Mouse (Mus musculus) forebrain, embryonic 11.5 days (tissue): ENCODE data around the gene Bend3. TPM values are rescaled to one million over a fixed set of nuclear protein-coding genes. Genes with fewer than 3 reads are reported as not detected.

ENCODE experiments used
- ATAC-seq: fragments of 200-750 bp; cut with Nextera tagmentation; replicated peaks from 2 replicates; pipeline ENCODE4 v1.8.0; 2017; ENCODE audit warnings: moderate TSS enrichment; ENCODE audit not compliant: low FRiP score
- DNase-seq: peaks from one replicate; pipeline ENCODE4 v3.0.0-alpha.2; 2017; ENCODE audit warnings: low spot score
- H3K27ac ChIP-seq: fragments of 300-500 bp; sonication (generic); 2 replicates; pipeline ENCODE4 v1.5.1; 2014; ENCODE audit warnings: low read depth, low read length
- H3K27me3 ChIP-seq: fragments of 300-500 bp; sonication (generic); 2 replicates; pipeline ENCODE4 v1.6.1; 2014; ENCODE audit warnings: mild to moderate bottlenecking, low read length, mixed read lengths; ENCODE audit not compliant: control insufficient read depth, insufficient read depth
- H3K36me3 ChIP-seq: fragments of 300-500 bp; sonication (generic); 2 replicates; pipeline ENCODE4 v1.6.1; 2014; ENCODE audit warnings: mild to moderate bottlenecking, low read length, moderate library complexity, mixed read lengths; ENCODE audit not compliant: control insufficient read depth, insufficient read depth
- H3K4me1 ChIP-seq: fragments of 300-500 bp; sonication (generic); replicated peaks from 2 replicates; pipeline ENCODE4 v1.6.1; 2014; ENCODE audit warnings: low read length, mixed read lengths; ENCODE audit not compliant: control insufficient read depth, insufficient read depth
- H3K4me2 ChIP-seq: fragments of 300-500 bp; sonication (generic); 2 replicates; pipeline ENCODE4 v1.6.1; 2014; ENCODE audit warnings: low read depth, mild to moderate bottlenecking, low read length, moderate library complexity, mixed read lengths; ENCODE audit not compliant: severe bottlenecking
- H3K4me3 ChIP-seq: fragments of 300-500 bp; sonication (generic); 2 replicates; pipeline ENCODE4 v1.5.1; 2014; ENCODE audit warnings: low read depth, low read length
- H3K9ac ChIP-seq: fragments of 300-500 bp; sonication (generic); 2 replicates; pipeline ENCODE4 v1.6.1; 2014; ENCODE audit warnings: low read length
- H3K9me3 ChIP-seq: fragments of 300-500 bp; sonication (generic); 2 replicates; pipeline ENCODE4 v1.6.1; 2016; ENCODE audit warnings: low read length, mixed read lengths; ENCODE audit not compliant: control insufficient read depth
- WGBS: fragments of 180-500 bp; shearing (Covaris S2); extraction: QIAGEN DNeasy Blood & Tissue Kit; methylation state at CpG from one replicate; pipeline ENCODE4 v1.1.7; 2014; 5-methylcytosine and 5-hydroxymethylcytosine counted together
- polyA plus RNA-seq: library from polyadenylated mRNA; unstranded; fragments of >200 nt; fragmentation: Nextera tagmentation; extraction: Ambion mirVana; gene quantifications from 2 replicates; pipeline ENCODE4 v1.2.1, GENCODE M21; 2014

Bend3 gene
- polyA plus RNA-seq, 1 experiment from 2014 or later, result 13.4 TPM

DNA sequence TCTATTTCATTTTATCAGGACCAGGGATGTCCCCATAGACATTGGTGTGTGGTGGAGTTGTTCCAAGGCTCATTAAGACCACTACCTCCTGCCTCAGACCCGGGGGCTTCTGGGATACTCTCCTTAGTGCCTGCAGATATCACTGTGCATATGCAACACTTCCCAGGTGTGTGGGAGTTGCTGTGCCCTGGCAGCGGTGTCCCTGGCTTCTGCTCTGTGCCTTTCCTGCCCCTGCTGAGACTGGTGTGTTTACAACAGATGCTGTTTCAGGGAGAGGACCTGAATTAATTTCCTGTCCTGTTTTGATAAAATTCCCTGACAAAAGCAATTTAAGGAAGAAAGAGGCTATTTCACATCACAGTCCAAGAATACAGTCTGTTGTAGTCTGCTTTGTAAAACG is 72.3 kb downstream of the Bend3 start:
- no peak overlapping the region for H3K9ac ChIP-seq
- 38% methylated on average over 3 of the region's 3 CpGs for WGBS
- ATAC-seq (no peak), DNase-seq (no peak)
- no peak overlapping the region for H3K4me3 ChIP-seq
- no peaks in the 10 kb centered on the region for H3K36me3 ChIP-seq
- H3K9me3 ChIP-seq, result no peaks in the 10 kb centered on the region; the same call in 1 of the 2 replicates
- H3K4me1 ChIP-seq, result no peaks in the 10 kb centered on the region
- H3K4me2 ChIP-seq, result no peak overlapping the region
- H3K27me3 ChIP-seq, result no peaks in the 10 kb centered on the region
- H3K27ac ChIP-seq, result no peak overlapping the region

DNA sequence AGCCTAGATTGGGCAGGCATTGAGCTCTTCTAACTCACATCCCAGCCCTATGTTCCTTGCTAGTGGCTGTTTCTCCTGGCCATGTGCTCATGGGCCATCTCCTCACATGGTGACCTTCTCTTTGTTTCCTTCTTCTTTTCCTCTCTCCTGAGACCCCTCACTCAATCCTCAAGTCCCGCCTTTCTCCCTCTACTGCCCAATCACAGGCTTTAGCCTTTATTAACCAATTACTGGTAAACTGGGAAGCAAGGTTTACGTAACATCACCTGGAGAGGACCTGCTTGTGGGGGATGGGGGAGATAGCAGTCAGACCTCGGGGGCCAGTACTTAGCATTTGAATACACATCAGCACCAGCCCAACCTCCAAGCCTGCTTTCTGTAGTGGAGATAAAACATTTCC is 72.8 kb downstream of the Bend3 start:
- DNase-seq (no peak), ATAC-seq (no peak)
- Histone ChIP-seq H3K9ac (no peak overlapping the region), H3K4me1 (no peaks in the 10 kb centered on the region), H3K9me3 (no peaks in the 10 kb centered on the region; the same call in 1 of the 2 replicates), H3K4me3 (no peak overlapping the region), H3K27me3 (no peaks in the 10 kb centered on the region), H3K36me3 (no peaks in the 10 kb centered on the region), H3K27ac (no peak overlapping the region), H3K4me2 (no peak overlapping the region)
- 26% methylated on average over 3 of the region's 3 CpGs for WGBS

DNA sequence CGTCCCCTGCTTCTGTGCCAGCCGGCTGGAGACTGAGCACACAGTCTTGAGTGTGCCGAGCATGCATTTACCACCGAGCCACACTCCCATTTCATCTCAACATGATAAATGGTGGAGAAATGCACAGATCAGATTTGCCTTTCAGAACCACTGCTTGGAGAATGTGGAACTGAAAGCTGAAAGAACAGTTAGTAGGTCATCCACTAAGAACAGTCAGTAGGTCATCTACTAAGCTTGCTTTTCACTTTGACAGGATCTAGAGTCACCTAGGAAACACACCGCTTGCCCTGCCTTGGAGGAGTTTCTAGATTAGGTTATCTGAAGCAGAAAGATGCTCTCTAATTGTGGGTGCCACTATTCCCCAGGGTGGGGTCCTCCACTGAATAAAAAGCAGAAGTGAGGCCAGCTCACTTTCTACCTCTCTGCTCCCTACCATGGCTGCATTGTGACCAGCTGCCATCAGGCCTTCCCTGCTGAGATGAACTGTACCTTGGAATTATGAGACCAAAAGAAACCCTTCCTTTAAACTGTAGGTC is 79.1 kb downstream of the Bend3 start:
- Histone ChIP-seq H3K9ac (no peak overlapping the region), H3K4me3 (no peak overlapping the region), H3K36me3 (no peaks in the 10 kb centered on the region), H3K9me3 (no peaks in the 10 kb centered on the region; the same call in 1 of the 2 replicates), H3K4me2 (no peak overlapping the region), H3K4me1 (no peaks in the 10 kb centered on the region), H3K27ac (no peak overlapping the region), H3K27me3 (no peaks in the 10 kb centered on the region)
- no peak for ATAC-seq
- WGBS, result 90% methylated on average over 5 of the region's 5 CpGs
- no peak for DNase-seq

DNA sequence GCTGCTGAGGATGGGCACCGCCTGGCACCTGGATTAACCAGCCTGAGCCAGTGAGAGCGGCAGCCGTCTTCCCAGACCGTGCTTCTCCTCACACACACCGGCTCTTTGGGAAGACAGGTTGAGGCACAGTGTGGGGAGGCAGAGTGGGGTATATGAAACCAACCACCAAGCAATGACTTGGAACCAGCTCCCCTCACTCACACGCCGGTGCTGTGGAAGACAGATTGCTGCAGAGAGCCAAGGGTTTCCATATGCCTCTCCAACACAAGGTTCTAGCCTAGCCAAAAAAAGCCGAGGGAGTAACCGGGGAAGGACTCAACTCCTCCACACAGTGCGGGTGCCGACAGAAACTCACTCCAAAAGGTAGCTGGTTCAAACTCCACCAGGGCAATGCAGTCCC is 80.7 kb downstream of the Bend3 start:
- H3K36me3 ChIP-seq, result no peaks in the 10 kb centered on the region
- no peak overlapping the region for H3K9ac ChIP-seq
- no peak overlapping the region for H3K4me2 ChIP-seq
- DNase-seq (no peak), ATAC-seq (no peak)
- no peaks in the 10 kb centered on the region for H3K27me3 ChIP-seq
- 77% methylated on average over 11 of the region's 11 CpGs for WGBS
- H3K4me3 ChIP-seq, result no peak overlapping the region
- H3K27ac ChIP-seq, result no peak overlapping the region
- H3K9me3 ChIP-seq, result no peaks in the 10 kb centered on the region
- no peaks in the 10 kb centered on the region for H3K4me1 ChIP-seq

DNA sequence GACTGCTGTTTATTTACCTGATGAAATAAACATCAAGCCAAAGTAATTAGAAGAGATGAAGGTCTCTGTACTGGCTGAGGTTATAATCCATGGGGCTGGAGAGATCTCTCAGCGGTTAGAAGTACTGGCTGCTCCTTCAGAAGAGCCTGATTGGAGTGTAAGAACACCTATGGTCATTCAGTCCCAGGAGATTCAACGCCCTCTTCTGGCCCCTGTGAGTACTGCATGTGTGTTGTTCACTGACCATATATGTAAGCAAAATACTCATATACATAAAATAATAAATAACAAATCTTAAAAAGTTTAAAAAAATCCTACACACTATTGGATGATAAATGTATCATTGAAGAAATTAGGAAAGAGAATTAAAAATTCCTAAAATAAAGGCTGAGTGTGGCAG is 82.1 kb downstream of the Bend3 start:
- Histone ChIP-seq H3K27me3 (no peaks in the 10 kb centered on the region), H3K9me3 (no peaks in the 10 kb centered on the region), H3K4me3 (no peak overlapping the region), H3K4me1 (no peaks in the 10 kb centered on the region), H3K27ac (no peak overlapping the region), H3K36me3 (no peaks in the 10 kb centered on the region), H3K4me2 (no peak overlapping the region), H3K9ac (no peak overlapping the region)
- DNase-seq (no peak), ATAC-seq (no peak)
- 37% methylated on average over 2 of the region's 2 CpGs for WGBS

DNA sequence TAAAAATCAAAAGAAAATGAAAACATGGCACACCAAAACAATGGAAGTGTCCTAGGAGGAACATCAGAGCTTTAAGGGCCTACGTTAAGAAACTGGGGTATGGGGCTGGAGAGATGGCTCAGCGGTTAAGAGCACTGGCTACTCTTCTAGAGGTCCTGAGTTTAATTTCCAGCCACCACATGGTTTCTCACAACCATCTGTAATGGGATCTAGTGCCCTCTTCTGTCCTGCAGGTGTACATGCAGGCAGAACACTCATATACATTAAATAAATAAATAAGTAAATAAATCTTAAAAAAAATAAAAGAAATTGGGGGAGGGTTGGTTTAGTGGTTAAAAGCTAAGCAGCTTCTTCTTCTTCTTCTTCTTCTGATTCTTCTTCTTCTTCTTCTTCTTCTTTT is 82.7 kb downstream of the Bend3 start:
- H3K36me3 ChIP-seq, result no peaks in the 10 kb centered on the region

More for the DNA sequence above, 82.7 kb downstream of the Bend3 start:
- Histone ChIP-seq H3K27ac (no peak overlapping the region), H3K4me1 (no peaks in the 10 kb centered on the region), H3K4me2 (no peak overlapping the region), H3K9ac (no peak overlapping the region), H3K4me3 (no peak overlapping the region), H3K9me3 (no peaks in the 10 kb centered on the region), H3K27me3 (no peaks in the 10 kb centered on the region)
- DNase-seq, result no peak
- 87% methylated on average over 2 of the region's 2 CpGs for WGBS
- ATAC-seq, result no peak

Other genes starting within 250 kb of the Bend3 start
- gene Gm9803, start 45.3 kb downstream of the Bend3 start, polyA plus RNA-seq, result 11.1 and 12.2 TPM in 2 replicates
- 59.0 and 69.7 TPM in 2 replicates for gene 1700021F05Rik, start 62.2 kb downstream of the Bend3 start, polyA plus RNA-seq
- 342 and 364 TPM in 2 replicates for gene Cd24a, start 99.5 kb downstream of the Bend3 start, polyA plus RNA-seq